Mouse (Mus musculus) heart, embryonic 16.5 days (tissue): Measurements from ENCODE around the gene Slc30a9. TPM values are rescaled to one million over a fixed set of nuclear protein-coding genes. Genes with fewer than 3 reads are reported as not detected.

Source experiments
- ATAC-seq: fragments of 200-750 bp; cut with Nextera tagmentation; replicated peaks from 2 replicates; pipeline ENCODE4 v1.8.0; 2017; ENCODE audit warnings: moderate number of reproducible peaks; ENCODE audit not compliant: insufficient read depth, low FRiP score; ENCODE audit errors: extremely low read depth
- H3K27ac ChIP-seq: fragments of 300-500 bp; sonication (generic); 2 replicates; pipeline ENCODE4 v1.5.1; 2014; ENCODE audit warnings: mild to moderate bottlenecking, low read length, control low read depth, moderate library complexity
- H3K27me3 ChIP-seq: fragments of 300-500 bp; sonication (generic); 2 replicates; pipeline ENCODE4 v1.6.1; 2014; ENCODE audit warnings: low read length, mixed read lengths; ENCODE audit not compliant: control insufficient read depth, insufficient read depth
- H3K36me3 ChIP-seq: fragments of 300-500 bp; sonication (generic); 2 replicates; pipeline ENCODE4 v1.6.1; 2014; ENCODE audit not compliant: control insufficient read depth, insufficient read depth
- H3K4me1 ChIP-seq: fragments of 300-500 bp; sonication (generic); 2 replicates; pipeline ENCODE4 v1.6.1; 2014; ENCODE audit warnings: low read length, mixed read lengths; ENCODE audit not compliant: control insufficient read depth, insufficient read depth
- H3K4me2 ChIP-seq: fragments of 300-500 bp; sonication (generic); 2 replicates; pipeline ENCODE4 v1.6.1; 2014; ENCODE audit warnings: low read depth, mild to moderate bottlenecking, control low read depth, low read length
- H3K4me3 ChIP-seq: fragments of 300-500 bp; sonication (generic); 2 replicates; pipeline ENCODE4 v1.5.1; 2014; ENCODE audit warnings: mild to moderate bottlenecking, control low read depth, low read length
- H3K9ac ChIP-seq: fragments of 300-500 bp; sonication (generic); 2 replicates; pipeline ENCODE4 v1.6.1; 2014; ENCODE audit warnings: low read length, control low read depth
- H3K9me3 ChIP-seq: fragments of 300-500 bp; sonication (generic); replicated peaks from 2 replicates; pipeline ENCODE4 v1.6.1; 2016; ENCODE audit warnings: low read length; ENCODE audit not compliant: control insufficient read depth
- WGBS: fragments of 180-500 bp; shearing (Covaris S2); extraction: QIAGEN DNeasy Blood & Tissue Kit; methylation state at CpG from one replicate; pipeline ENCODE4 v1.1.7; 2014; 5-methylcytosine and 5-hydroxymethylcytosine counted together
- polyA plus RNA-seq: library from polyadenylated mRNA; unstranded; fragments of >200 nt; fragmentation: Nextera tagmentation; extraction: Ambion mirVana; gene quantifications from 2 replicates; pipeline ENCODE4 v1.2.1, GENCODE M21; 2015

Slc30a9 gene
- polyA plus RNA-seq, 1 experiment from 2014 or later = 120 TPM

DNA sequence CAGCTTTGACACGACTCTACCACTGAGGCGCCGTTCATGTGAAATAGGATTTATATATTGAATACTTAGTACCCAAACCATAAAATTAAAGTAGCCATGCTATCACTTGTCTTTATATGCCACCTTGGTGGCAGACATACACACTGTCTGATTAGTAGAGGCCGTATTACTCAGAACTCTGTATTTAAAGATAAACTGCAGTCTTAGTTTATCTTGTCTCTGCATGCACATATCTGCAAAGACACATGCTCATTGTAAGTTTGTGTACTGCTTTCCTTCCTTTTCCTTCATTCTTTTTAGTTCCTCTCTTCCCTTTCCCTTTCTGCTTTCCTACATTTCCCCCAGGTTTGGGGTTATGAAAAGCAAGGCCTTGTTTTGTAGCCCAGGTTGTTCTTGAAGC, 26.4 kb upstream of the Slc30a9 start:
- no peaks in the 10 kb centered on the region for H3K27me3 ChIP-seq
- WGBS = 95% methylated on average over 4 of the region's 4 CpGs
- no peaks in the 10 kb centered on the region for H3K4me1 ChIP-seq
- H3K4me2 ChIP-seq = no peak overlapping the region
- H3K27ac ChIP-seq = no peak overlapping the region
- H3K9me3 ChIP-seq = no peaks in the 10 kb centered on the region
- H3K4me3 ChIP-seq = no peak overlapping the region
- ATAC-seq = no peak
- no peak overlapping the region for H3K9ac ChIP-seq
- H3K36me3 ChIP-seq = peaks cover 22% of the 10 kb centered on the region

DNA sequence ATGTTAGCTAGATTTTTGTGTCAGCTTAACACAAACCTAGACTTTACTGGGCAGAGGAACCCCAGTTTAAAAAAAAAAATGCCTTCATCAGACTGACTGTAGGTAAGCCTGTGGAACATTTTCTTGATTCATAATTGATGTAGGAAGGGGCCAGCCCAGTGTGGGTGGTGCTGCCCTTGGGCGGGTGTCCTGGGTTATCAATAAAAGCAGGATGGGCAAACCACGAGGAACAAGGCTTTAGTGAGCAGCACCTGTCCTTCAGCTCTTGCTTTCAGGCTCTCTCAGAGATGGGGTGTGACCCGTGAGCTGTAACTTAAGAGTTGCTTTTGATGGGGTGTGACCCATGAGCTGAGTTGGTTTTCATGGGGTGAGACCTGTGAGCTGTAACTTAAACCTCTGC, 11.7 kb upstream of the Slc30a9 start:
- WGBS = 73% methylated on average over 3 of the region's 3 CpGs
- ATAC-seq = no peak
- no peak overlapping the region for H3K9ac ChIP-seq

DNA sequence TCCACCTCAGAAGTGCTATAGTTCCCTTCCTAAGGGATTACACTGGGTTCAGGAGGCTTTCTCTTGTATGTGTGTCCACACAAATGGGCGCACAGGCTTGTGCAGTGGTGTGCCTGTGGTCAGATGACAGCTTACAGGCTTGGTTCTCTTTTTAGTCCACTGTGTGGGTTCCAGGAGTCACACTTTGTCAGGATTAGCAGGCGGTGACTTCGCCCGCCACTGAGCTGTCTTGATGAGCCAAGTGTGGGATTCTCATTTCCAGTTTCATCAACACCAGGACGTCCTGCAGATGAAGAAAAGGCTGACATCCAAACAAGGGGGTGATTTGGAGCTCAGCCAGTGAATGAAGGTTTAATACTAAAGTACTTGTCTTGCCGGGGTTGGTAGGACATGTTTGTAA, 11.1 kb upstream of the Slc30a9 start:
- Histone ChIP-seq H3K4me2 (no peak overlapping the region), H3K27ac (no peak overlapping the region), H3K4me1 (no peaks in the 10 kb centered on the region), H3K4me3 (no peak overlapping the region), H3K27me3 (no peaks in the 10 kb centered on the region), H3K9ac (no peak overlapping the region), H3K36me3 (peaks cover 5% of the 10 kb centered on the region; the same call in 1 of the 2 replicates), H3K9me3 (no peaks in the 10 kb centered on the region)
- ATAC-seq = no peak
- WGBS = 59% methylated on average over 6 of the region's 6 CpGs

More for the DNA sequence above, 11.7 kb upstream of the Slc30a9 start:
- H3K4me1 ChIP-seq = no peaks in the 10 kb centered on the region
- no peak overlapping the region for H3K27ac ChIP-seq
- H3K4me3 ChIP-seq = no peak overlapping the region
- no peaks in the 10 kb centered on the region for H3K27me3 ChIP-seq
- no peak overlapping the region for H3K4me2 ChIP-seq
- H3K36me3 ChIP-seq = peaks cover 7% of the 10 kb centered on the region; the same call in 1 of the 2 replicates
- H3K9me3 ChIP-seq = no peaks in the 10 kb centered on the region

DNA sequence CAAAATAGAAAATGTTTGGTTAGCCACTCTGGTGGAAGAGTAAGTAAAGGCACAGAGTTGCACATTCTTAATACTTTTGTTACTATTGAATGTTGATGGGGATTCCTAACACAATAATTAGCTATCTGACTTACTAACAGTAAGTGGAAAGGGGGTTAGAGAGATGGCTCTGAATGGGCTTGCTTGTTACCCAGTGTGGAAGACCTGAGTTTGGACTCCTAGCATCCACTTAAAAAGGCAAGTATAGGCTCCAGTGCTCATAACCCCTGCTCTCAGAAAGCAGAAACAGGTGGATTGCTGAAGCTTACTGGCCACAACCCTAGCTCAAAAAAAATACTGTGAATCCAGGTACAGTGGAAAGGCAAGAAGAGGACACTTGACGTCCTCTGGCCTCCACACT, 10.6 kb upstream of the Slc30a9 start:
- no peak overlapping the region for H3K4me2 ChIP-seq
- H3K9ac ChIP-seq = no peak overlapping the region
- no peaks in the 10 kb centered on the region for H3K9me3 ChIP-seq
- no peak overlapping the region for H3K4me3 ChIP-seq
- H3K36me3 ChIP-seq = peaks cover 5% of the 10 kb centered on the region; the same call in 1 of the 2 replicates
- H3K4me1 ChIP-seq = no peaks in the 10 kb centered on the region
- H3K27ac ChIP-seq = no peak overlapping the region
- ATAC-seq = no peak
- no peaks in the 10 kb centered on the region for H3K27me3 ChIP-seq
- WGBS = 93% methylated on average over 1 of the region's 1 CpGs

DNA sequence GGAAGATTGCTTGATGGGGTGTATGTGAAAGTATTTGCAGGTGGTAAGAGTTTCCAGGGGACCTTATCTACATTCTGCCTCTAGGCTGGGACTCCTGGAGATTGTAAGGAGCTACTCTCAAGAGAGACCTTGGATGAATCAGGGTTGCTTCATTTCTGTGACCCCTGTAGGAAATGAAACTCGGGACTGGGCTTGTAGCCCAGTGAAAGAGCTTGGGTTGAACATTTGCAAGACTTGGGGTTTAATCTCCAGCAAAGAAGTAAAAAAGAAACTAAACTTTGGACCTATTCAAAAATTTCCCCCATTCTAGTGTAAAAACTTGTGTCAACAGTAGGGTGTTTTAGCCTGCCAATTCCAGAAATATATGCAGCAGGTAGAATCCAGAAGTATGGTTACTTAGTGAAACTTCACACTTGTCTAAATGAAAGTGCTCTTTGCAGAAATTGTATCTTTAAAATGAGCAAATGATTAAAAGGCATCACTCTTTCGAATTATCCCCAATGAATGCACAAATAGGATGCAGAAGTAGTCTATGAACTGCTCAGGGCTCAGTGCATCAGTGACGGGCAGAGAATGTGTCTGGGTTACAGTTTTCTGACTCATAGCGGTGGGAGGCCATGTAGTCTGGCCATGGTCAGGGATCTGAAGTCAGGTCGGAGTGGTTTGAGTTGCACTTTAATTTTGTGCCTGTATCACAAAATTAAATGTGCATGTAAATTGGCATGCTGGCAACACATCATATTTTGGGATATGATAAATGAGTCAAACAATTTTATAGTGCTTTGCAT, 9.5 kb upstream of the Slc30a9 start:
- H3K9me3 ChIP-seq = no peaks in the 10 kb centered on the region
- H3K27ac ChIP-seq = no peak overlapping the region
- no peak overlapping the region for H3K9ac ChIP-seq
- ATAC-seq = no peak
- peaks cover 5% of the 10 kb centered on the region; the same call in 1 of the 2 replicates for H3K36me3 ChIP-seq
- H3K4me2 ChIP-seq = no peak overlapping the region
- WGBS = 84% methylated on average over 5 of the region's 5 CpGs
- H3K4me3 ChIP-seq = no peak overlapping the region
- no peaks in the 10 kb centered on the region for H3K27me3 ChIP-seq
- no peaks in the 10 kb centered on the region for H3K4me1 ChIP-seq

DNA sequence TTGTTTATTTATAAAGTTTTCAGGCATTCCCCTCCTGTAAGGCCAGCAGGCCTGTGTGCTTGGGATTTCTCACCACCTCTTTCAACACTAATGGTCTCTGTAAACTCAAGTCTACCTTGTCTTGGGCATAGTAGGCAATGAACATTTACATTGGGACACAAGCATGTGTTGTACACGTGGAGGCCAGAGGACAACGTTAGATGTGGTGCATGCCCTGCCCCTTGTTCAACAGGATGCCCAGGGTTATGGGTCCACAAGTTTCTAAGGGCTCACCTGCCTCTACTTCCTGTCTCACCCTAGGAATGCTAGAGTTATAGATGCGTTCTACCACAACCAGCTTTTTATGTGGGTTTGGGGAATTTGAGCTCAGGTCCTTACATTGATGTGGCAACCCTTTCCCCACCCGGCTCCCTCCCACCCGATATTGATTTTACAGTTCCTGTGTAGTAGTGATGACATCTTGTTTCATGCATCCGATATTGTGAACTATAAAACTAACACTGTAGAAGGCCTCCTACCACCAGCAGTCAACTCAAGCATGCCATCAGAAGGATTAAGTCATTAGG, 6.8 kb upstream of the Slc30a9 start:
- Histone ChIP-seq H3K9me3 (no peaks in the 10 kb centered on the region), H3K4me3 (no peak overlapping the region), H3K9ac (no peak overlapping the region), H3K27ac (no peak overlapping the region), H3K4me1 (no peaks in the 10 kb centered on the region), H3K27me3 (no peaks in the 10 kb centered on the region), H3K4me2 (no peak overlapping the region), H3K36me3 (no peaks in the 10 kb centered on the region)
- no peak for ATAC-seq
- WGBS = 81% methylated on average over 6 of the region's 6 CpGs

DNA sequence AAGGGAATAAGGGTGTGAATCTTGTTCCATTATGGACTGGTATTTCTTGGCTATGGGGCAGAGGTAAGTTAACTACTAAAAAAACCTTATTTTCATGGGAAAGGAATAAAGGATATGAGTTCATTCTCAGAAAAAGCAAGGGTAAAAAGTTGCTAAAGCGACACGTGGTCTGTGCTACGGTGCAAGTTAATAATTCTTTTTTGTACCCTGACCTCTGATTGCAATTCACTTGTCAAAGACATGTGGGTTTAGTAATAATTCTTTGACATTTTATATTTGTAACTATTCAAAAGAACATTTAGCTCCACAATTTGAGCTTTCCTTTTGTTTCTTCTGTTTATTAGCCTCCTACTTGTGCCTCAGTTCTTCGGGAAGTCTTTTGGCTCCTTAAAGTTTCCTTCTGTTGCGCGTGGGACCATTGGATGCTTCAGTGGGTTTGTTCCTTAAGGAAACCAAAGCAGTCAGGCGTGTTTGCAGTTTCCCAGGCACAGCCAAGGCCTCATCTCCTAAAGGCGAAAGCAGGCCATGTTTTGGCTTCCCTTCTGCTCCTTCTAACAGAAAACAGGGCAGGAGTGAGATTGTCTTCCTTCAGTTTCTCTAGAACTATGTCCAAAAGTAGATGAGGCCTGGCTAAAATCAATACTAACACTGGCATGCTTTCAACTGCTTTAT, 5.7 kb upstream of the Slc30a9 start:
- Histone ChIP-seq H3K36me3 (no peaks in the 10 kb centered on the region), H3K4me2 (no peak overlapping the region), H3K27ac (no peak overlapping the region), H3K9me3 (no peaks in the 10 kb centered on the region), H3K9ac (no peak overlapping the region), H3K27me3 (no peaks in the 10 kb centered on the region), H3K4me1 (no peaks in the 10 kb centered on the region), H3K4me3 (no peak overlapping the region)
- no peak for ATAC-seq
- WGBS = 94% methylated on average over 8 of the region's 8 CpGs

DNA sequence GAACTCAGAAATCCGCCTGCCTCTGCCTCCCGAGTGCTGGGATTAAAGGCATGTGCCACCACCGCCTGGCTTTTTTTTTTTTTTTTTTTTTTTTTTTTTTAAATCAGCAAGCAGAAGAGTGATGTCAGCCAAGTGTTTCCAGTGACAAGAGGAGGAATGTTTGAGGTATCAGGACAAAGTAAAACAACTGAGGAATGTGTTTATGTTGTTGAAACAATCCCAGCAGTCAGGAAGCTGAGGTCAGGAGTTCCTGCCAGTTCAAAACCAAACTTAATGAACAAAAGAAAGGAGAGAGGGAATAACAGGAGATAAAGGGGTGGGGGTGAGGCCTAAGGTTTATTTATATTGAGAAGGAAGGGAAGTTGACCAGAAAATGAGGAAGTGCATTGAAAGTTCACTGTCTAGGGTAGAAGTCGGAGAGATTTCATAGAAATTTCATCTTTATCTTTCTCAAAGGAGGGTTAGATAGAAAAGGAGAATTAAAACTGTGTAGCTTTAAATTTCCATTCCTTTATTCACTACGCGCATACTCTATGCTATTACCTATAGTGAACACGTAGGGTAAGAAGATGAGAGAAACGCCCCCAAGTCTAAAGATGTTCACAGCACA, 4.9 kb upstream of the Slc30a9 start:
- no peak overlapping the region for H3K4me2 ChIP-seq
- no peaks in the 10 kb centered on the region for H3K36me3 ChIP-seq
- no peaks in the 10 kb centered on the region for H3K4me1 ChIP-seq
- no peak overlapping the region for H3K4me3 ChIP-seq
- H3K9ac ChIP-seq = no peak overlapping the region
- H3K27me3 ChIP-seq = no peaks in the 10 kb centered on the region
- ATAC-seq = no peak
- no peaks in the 10 kb centered on the region for H3K9me3 ChIP-seq
- 76% methylated on average over 6 of the region's 8 CpGs for WGBS
- no peak overlapping the region for H3K27ac ChIP-seq

DNA sequence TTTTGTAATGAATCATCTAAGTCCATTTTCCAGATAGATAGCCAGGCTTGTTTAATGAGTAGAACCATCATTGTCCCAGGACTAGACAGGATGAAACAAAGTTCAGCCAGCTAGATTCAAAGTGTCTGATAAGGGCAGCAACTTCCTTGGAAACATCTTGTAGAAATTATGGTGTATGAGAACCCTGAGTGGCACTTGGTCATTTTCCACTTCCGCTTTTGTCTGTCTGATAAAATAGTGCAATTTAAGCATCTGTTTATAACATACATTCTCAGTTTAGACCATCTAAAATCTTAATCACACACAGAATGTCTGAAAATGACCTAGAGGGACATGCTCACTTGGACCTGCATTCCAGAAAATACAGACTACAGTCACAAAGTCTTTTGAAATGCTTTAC, 2.9 kb upstream of the Slc30a9 start:
- 72% methylated on average over 1 of the region's 1 CpGs for whole genome bisulfite sequencing
- Histone ChIP-seq H3K4me2 (no peak overlapping the region), H3K4me3 (no peak overlapping the region), H3K36me3 (no peaks in the 10 kb centered on the region), H3K9ac (no peak overlapping the region), H3K4me1 (peaks cover 8% of the 10 kb centered on the region), H3K27ac (no peak overlapping the region), H3K27me3 (no peaks in the 10 kb centered on the region), H3K9me3 (no peaks in the 10 kb centered on the region)
- ATAC-seq = no peak
